Mouse (Mus musculus) small intestine, adult 2 months (tissue): ENCODE data around the gene Cep57l1.

Source experiments
- CTCF ChIP-seq: fragments of 200-500 bp; IDR thresholded peaks from 2 replicates; pipeline ENCODE4 v1.5.1; 2012; ENCODE audit warnings: low read depth, mild to moderate bottlenecking, control low read depth, inconsistent platforms, low read length, moderate library complexity, mixed read lengths; ENCODE audit not compliant: insufficient replicate concordance, insufficient read length; ENCODE audit errors: extremely low read depth
- POLR2A ChIP-seq: fragments of 200-500 bp; IDR thresholded peaks from 2 replicates; pipeline ENCODE4 v1.6.1; 2012; ENCODE audit warnings: low read depth, mild to moderate bottlenecking, control low read depth, inconsistent platforms, low read length, moderate library complexity

DNA sequence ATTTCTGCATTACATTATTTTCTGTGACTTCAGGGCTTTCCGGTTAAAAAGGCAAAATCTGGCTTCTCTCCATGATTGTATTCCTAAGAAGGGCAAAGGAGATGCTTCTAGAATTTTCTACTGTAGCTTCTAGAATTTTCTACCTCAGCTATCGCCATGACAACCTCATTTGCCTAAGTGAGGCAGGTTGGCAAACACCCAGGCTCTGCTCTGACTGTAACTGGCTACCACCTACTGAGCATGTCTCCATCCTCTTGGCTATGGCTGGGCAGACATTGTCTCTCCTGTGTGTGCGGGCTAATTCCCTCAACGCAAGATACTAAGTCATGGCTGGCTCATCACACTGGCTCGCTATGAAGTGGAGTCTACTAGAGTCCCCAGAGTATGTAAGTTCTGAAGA, 63.1 kb downstream of the Cep57l1 start:
- TF ChIP-seq CTCF (no peak), POLR2A (no peak)
